Mouse (Mus musculus) liver, embryonic 12.5 days (tissue): Measurements from ENCODE around the gene Psmb3. TPM values are rescaled to one million over a fixed set of nuclear protein-coding genes. Genes with fewer than 3 reads are reported as not detected.

ENCODE experiments used
- ATAC-seq: fragments of 200-750 bp; cut with Nextera tagmentation; 2 replicates; pipeline ENCODE4 v1.8.0; 2017; ENCODE audit warnings: moderate number of reproducible peaks, mild to moderate bottlenecking, moderate library complexity
- H3K27ac ChIP-seq: fragments of 300-500 bp; sonication (generic); 2 replicates; pipeline ENCODE4 v1.5.1; 2016; ENCODE audit warnings: mild to moderate bottlenecking
- H3K27me3 ChIP-seq: fragments of 300-500 bp; sonication (generic); replicated peaks from 2 replicates; pipeline ENCODE4 v1.6.1; 2016; ENCODE audit warnings: mild to moderate bottlenecking, moderate library complexity
- H3K36me3 ChIP-seq: fragments of 300-500 bp; sonication (generic); 2 replicates; pipeline ENCODE4 v1.6.1; 2016; ENCODE audit warnings: mild to moderate bottlenecking, moderate library complexity
- H3K4me1 ChIP-seq: fragments of 300-500 bp; sonication (generic); 2 replicates; pipeline ENCODE4 v1.6.1; 2016
- H3K4me2 ChIP-seq: fragments of 300-500 bp; sonication (generic); 2 replicates; pipeline ENCODE4 v1.6.1; 2016; ENCODE audit warnings: mild to moderate bottlenecking, moderate library complexity
- H3K4me3 ChIP-seq: fragments of 300-500 bp; sonication (generic); 2 replicates; pipeline ENCODE4 v1.5.1; 2016; ENCODE audit warnings: mild to moderate bottlenecking, moderate library complexity
- H3K9ac ChIP-seq: fragments of 300-500 bp; sonication (generic); 2 replicates; pipeline ENCODE4 v1.6.1; 2016; ENCODE audit warnings: mild to moderate bottlenecking, moderate library complexity
- H3K9me3 ChIP-seq: fragments of 300-500 bp; sonication (generic); replicated peaks from 2 replicates; pipeline ENCODE4 v1.6.1; 2016; ENCODE audit warnings: mild to moderate bottlenecking, moderate library complexity
- WGBS: fragments of 180-500 bp; shearing (Covaris S2); methylation state at CpG from one replicate; pipeline ENCODE4 v1.1.7; 2016; ENCODE audit not compliant: insufficient replicate concordance; 5-methylcytosine and 5-hydroxymethylcytosine counted together
- polyA plus RNA-seq: library from polyadenylated mRNA; unstranded; fragments of >200 nt; fragmentation: Nextera tagmentation; extraction: Ambion mirVana; gene quantifications from 2 replicates; pipeline ENCODE4 v1.2.1, GENCODE M21; 2016

The Psmb3 gene
- polyA plus RNA-seq, 1 experiment from 2014 or later: 370 TPM

- Histone ChIP-seq H3K27ac (no peak overlapping the region), H3K4me1 (peaks cover 22% of the 10 kb centered on the region), H3K9ac (no peak overlapping the region), H3K36me3 (peaks cover 54% of the 10 kb centered on the region), H3K4me2 (no peak overlapping the region), H3K27me3 (peaks cover 52% of the 10 kb centered on the region), H3K9me3 (no peaks in the 10 kb centered on the region), H3K4me3 (no peak overlapping the region)
- 0 out of 2 replicates have a peak, but pooled peaks have one; percentile 17 for ATAC-seq
- WGBS: 37% methylated on average over 13 of the region's 13 CpGs
These were observed 32.7 kb upstream of the Psmb3 start for GRCm38 (mm10) chr11:97670234-97671176.

- 35% methylated on average over 2 of the region's 2 CpGs for WGBS
- peaks cover 49% of the 10 kb centered on the region for H3K27me3 ChIP-seq
- no peak overlapping the region for H3K4me2 ChIP-seq
- no peak for ATAC-seq
- no peaks in the 10 kb centered on the region for H3K9me3 ChIP-seq
- no peak overlapping the region for H3K9ac ChIP-seq
- H3K27ac ChIP-seq: no peak overlapping the region
- no peak overlapping the region for H3K4me3 ChIP-seq
- peaks cover 48% of the 10 kb centered on the region for H3K36me3 ChIP-seq
- peaks cover 22% of the 10 kb centered on the region for H3K4me1 ChIP-seq
These were observed 32.0 kb upstream of the Psmb3 start for GRCm38 (mm10) chr11:97671177-97671527.

- WGBS: 84% methylated on average over 11 of the region's 11 CpGs
- Histone ChIP-seq H3K9ac (no peak overlapping the region), H3K27ac (no peak overlapping the region), H3K27me3 (peaks cover 42% of the 10 kb centered on the region), H3K4me1 (peaks cover 22% of the 10 kb centered on the region), H3K36me3 (peaks cover 50% of the 10 kb centered on the region), H3K4me3 (no peak overlapping the region), H3K4me2 (no peak overlapping the region), H3K9me3 (no peaks in the 10 kb centered on the region)
- ATAC-seq: no peak
These were observed 30.1 kb upstream of the Psmb3 start for GRCm38 (mm10) chr11:97673148-97673547.

- Histone ChIP-seq H3K27ac (no peak overlapping the region), H3K4me3 (no peak overlapping the region), H3K36me3 (peaks cover 46% of the 10 kb centered on the region), H3K4me1 (no peaks in the 10 kb centered on the region), H3K9ac (no peak overlapping the region), H3K4me2 (no peak overlapping the region), H3K9me3 (no peaks in the 10 kb centered on the region), H3K27me3 (0 out of 2 replicates have a peak, but pooled peaks cover 19% of the 10 kb centered on the region)
- ATAC-seq: no peak
- WGBS: 78% methylated on average over 15 of the region's 15 CpGs
These were observed 27.0 kb upstream of the Psmb3 start for GRCm38 (mm10) chr11:97676050-97676754.

GRCm38 (mm10) chr11:97677381-97677780 is 25.8 kb upstream of the Psmb3 start:
- 77% methylated on average over 15 of the region's 15 CpGs for WGBS
- Histone ChIP-seq H3K4me1 (no peaks in the 10 kb centered on the region), H3K4me2 (no peak overlapping the region), H3K27me3 (0 out of 2 replicates have a peak, but pooled peaks cover 9% of the 10 kb centered on the region), H3K36me3 (peaks cover 40% of the 10 kb centered on the region), H3K9ac (no peak overlapping the region), H3K9me3 (no peaks in the 10 kb centered on the region), H3K4me3 (no peak overlapping the region), H3K27ac (no peak overlapping the region)
- no peak for ATAC-seq

- Histone ChIP-seq H3K36me3 (peaks cover 36% of the 10 kb centered on the region), H3K27me3 (0 out of 2 replicates have a peak, but pooled peaks cover 9% of the 10 kb centered on the region), H3K4me1 (no peaks in the 10 kb centered on the region), H3K9me3 (no peaks in the 10 kb centered on the region), H3K4me2 (no peak overlapping the region), H3K27ac (no peak overlapping the region), H3K4me3 (no peak overlapping the region), H3K9ac (no peak overlapping the region)
- WGBS: 59% methylated on average over 8 of the region's 8 CpGs
- ATAC-seq: no peak
These were observed 25.4 kb upstream of the Psmb3 start for GRCm38 (mm10) chr11:97677842-97678241.

- H3K27me3 ChIP-seq: peaks cover 12% of the 10 kb centered on the region; the same call in 1 of the 2 replicates
- H3K9me3 ChIP-seq: no peaks in the 10 kb centered on the region
- no peak for ATAC-seq
- H3K4me1 ChIP-seq: no peaks in the 10 kb centered on the region
- H3K9ac ChIP-seq: no peak overlapping the region
- H3K4me2 ChIP-seq: no peak overlapping the region
- no peak overlapping the region for H3K4me3 ChIP-seq
- no peak overlapping the region for H3K27ac ChIP-seq
- 74% methylated on average over 15 of the region's 15 CpGs for WGBS
- H3K36me3 ChIP-seq: peaks cover 33% of the 10 kb centered on the region
These were observed 24.9 kb upstream of the Psmb3 start for GRCm38 (mm10) chr11:97678301-97678700.

- Histone ChIP-seq H3K9ac (no peak overlapping the region), H3K4me3 (no peak overlapping the region), H3K27me3 (peaks cover 32% of the 10 kb centered on the region), H3K9me3 (no peaks in the 10 kb centered on the region), H3K27ac (no peak overlapping the region), H3K36me3 (peaks cover 20% of the 10 kb centered on the region), H3K4me2 (no peak overlapping the region), H3K4me1 (peaks cover 14% of the 10 kb centered on the region)
- no peak for ATAC-seq
- WGBS: 85% methylated on average over 12 of the region's 12 CpGs
These were observed 22.8 kb upstream of the Psmb3 start for GRCm38 (mm10) chr11:97680430-97680829.

GRCm38 (mm10) chr11:97682504-97683055 is 20.6 kb upstream of the Psmb3 start:
- H3K4me3 ChIP-seq: no peak overlapping the region
- no peaks in the 10 kb centered on the region for H3K9me3 ChIP-seq
- no peak overlapping the region for H3K27ac ChIP-seq
- ATAC-seq: no peak
- 67% methylated on average over 6 of the region's 6 CpGs for WGBS
- H3K9ac ChIP-seq: no peak overlapping the region
- H3K36me3 ChIP-seq: peaks cover 13% of the 10 kb centered on the region
- H3K4me2 ChIP-seq: no peak overlapping the region
- peaks cover 31% of the 10 kb centered on the region for H3K4me1 ChIP-seq
- H3K27me3 ChIP-seq: peaks cover 40% of the 10 kb centered on the region

- no peak overlapping the region for H3K4me2 ChIP-seq
- WGBS: 43% methylated on average over 6 of the region's 6 CpGs
- peaks cover 12% of the 10 kb centered on the region for H3K36me3 ChIP-seq
- peaks cover 40% of the 10 kb centered on the region for H3K27me3 ChIP-seq
- H3K9me3 ChIP-seq: no peaks in the 10 kb centered on the region
- ATAC-seq: no peak
- no peak overlapping the region for H3K4me3 ChIP-seq
- H3K4me1 ChIP-seq: peaks cover 31% of the 10 kb centered on the region
- H3K27ac ChIP-seq: no peak overlapping the region
- no peak overlapping the region for H3K9ac ChIP-seq
These were observed 19.0 kb upstream of the Psmb3 start for GRCm38 (mm10) chr11:97684063-97684680.

GRCm38 (mm10) chr11:97684766-97685165 is 18.4 kb upstream of the Psmb3 start:
- Histone ChIP-seq H3K27ac (no peak overlapping the region), H3K36me3 (peaks cover 9% of the 10 kb centered on the region), H3K4me2 (no peak overlapping the region), H3K4me1 (peaks cover 31% of the 10 kb centered on the region), H3K4me3 (no peak overlapping the region), H3K9ac (no peak overlapping the region), H3K27me3 (peaks cover 40% of the 10 kb centered on the region), H3K9me3 (no peaks in the 10 kb centered on the region)
- WGBS: 57% methylated on average over 7 of the region's 7 CpGs
- ATAC-seq: no peak
